Comparison of ENCODE assay signal across 28 mouse cellular contexts in genomic region chr11:21030362-21030761, GRCm38 (mm10).
"Had no signal": no experiment of that assay in that cellular context is flagged by ENCODE, and none has a peak within 500 bp of the region (broad histone marks: within the 10 kb centered on the region; RNA-seq: fewer than 3 reads in every experiment).

No protein-coding gene starts in this region.

- H3K27me3 ChIP-seq: heart, embryonic 13.5 days; heart, embryonic 15.5 days; hindbrain, embryonic 13.5 days; intestine, embryonic 15.5 days; limb, embryonic 12.5 days; liver, embryonic 13.5 days; liver, embryonic 15.5 days had no signal

- DNase-seq: gastrocnemius, adult 2 months; gastrocnemius, postnatal 10 days; gastrocnemius, postnatal 25 days; heart, adult 11 months; heart, adult 2 months; heart, postnatal 14 days; heart, postnatal 36 days; kidney, adult 18-20 months; kidney, adult 8-10 months; kidney, postnatal 14 days; kidney, postnatal 36 days; layer of hippocampus, adult 9-11 months; layer of hippocampus, postnatal 36 days; liver; liver, embryonic 13.5 days had no signal

- H3K9ac ChIP-seq: heart, embryonic 13.5 days; heart, embryonic 15.5 days; hindbrain, embryonic 13.5 days; intestine, embryonic 15.5 days; limb, embryonic 12.5 days; liver, embryonic 13.5 days; liver, embryonic 15.5 days had no signal

- H3K4me2 ChIP-seq: heart, embryonic 11.5 days; heart, embryonic 13.5 days; heart, embryonic 15.5 days; hindbrain, embryonic 13.5 days; intestine, embryonic 15.5 days; limb, embryonic 12.5 days; liver, embryonic 11.5 days; liver, embryonic 13.5 days; liver, embryonic 15.5 days had no signal

- ATAC-seq: hindbrain, embryonic 16.5 days; inflammation-experienced regulatory T-cells, adult 6 months; intestine, embryonic 15.5 days; intestine, postnatal 0 days had no signal

- H3K9me3 ChIP-seq: heart, embryonic 13.5 days; heart, embryonic 15.5 days; hindbrain, embryonic 13.5 days; intestine, embryonic 15.5 days; limb, embryonic 10.5 days; liver, embryonic 13.5 days; liver, embryonic 15.5 days had no signal

- H3K27ac ChIP-seq: gastrocnemius, adult 2 months; heart, adult 2 months; heart, embryonic 13.5 days; heart, embryonic 15.5 days; hindbrain, embryonic 13.5 days; intestine, embryonic 15.5 days; kidney, postnatal 0 days; limb, embryonic 10.5 days; limb, embryonic 12.5 days; liver, embryonic 13.5 days; liver, embryonic 15.5 days had no signal

- H3K4me3 ChIP-seq: gastrocnemius, adult 2 months; heart, adult 2 months; heart, embryonic 13.5 days; heart, embryonic 15.5 days; hindbrain, embryonic 13.5 days; intestine, embryonic 15.5 days; limb, embryonic 10.5 days; limb, embryonic 12.5 days; liver, embryonic 13.5 days; liver, embryonic 15.5 days had no signal

- H3K36me3 ChIP-seq: heart, embryonic 13.5 days; heart, embryonic 15.5 days; hindbrain, embryonic 13.5 days; intestine, embryonic 15.5 days; limb, embryonic 10.5 days; limb, embryonic 12.5 days; liver, embryonic 13.5 days; liver, embryonic 15.5 days had no signal
